Mouse (Mus musculus): ENCODE measurements around the gene Mta3. TPM values are rescaled to one million over a fixed set of nuclear protein-coding genes. Genes with fewer than 3 reads are reported as not detected.

Mta3 gene
- total RNA-seq (2023) = 114 TPM

GRCm38 (mm10) chr17:83706116-83706593 is at the start of gene Mta3:
TSS of gene Mta3 (plus strand) at chr17:83706163.

GRCm38 (mm10) chr17:83847815-83848214 is 141.9 kb downstream of the Mta3 start, which contains the start of gene Haao:
TSS of gene Haao (minus strand) at chr17:83847963.

Other genes starting within 250 kb of the Mta3 start
- 359 TPM for gene Cox7a2l, start 188.8 kb upstream of the Mta3 start, total RNA-seq (2023)
- gene Kcng3, start 74.3 kb upstream of the Mta3 start, total RNA-seq (2023) = not detected
- 6.1 TPM for gene Haao, start 141.8 kb downstream of the Mta3 start, total RNA-seq (2023)

All from CD4-positive naive resting alpha-beta T cell, adult 57 days (primary cell).